Mouse (Mus musculus): ENCODE measurements around the gene Rhbdd3. TPM values are rescaled to one million over a fixed set of nuclear protein-coding genes. Genes with fewer than 3 reads are reported as not detected.
A peak's percentile ranks its signal among the peaks of the same experiment; 100 is the strongest.
"Not testable (repeated sequence)": the region's sequence is repeated elsewhere in the genome, so short reads cannot be mapped to it uniquely, and the experiment has no call there.

Rhbdd3 gene
- polyA plus RNA-seq, 1 experiment from 2014 or later = 29.0 TPM

- H3K9ac ChIP-seq (ENCODE audit: low read depth, low read length) = peak overlapping the region; percentile 1; the same call in 1 of the 2 replicates
- 52% methylated on average over 31 of the region's 31 CpGs for WGBS
- ATAC-seq (ENCODE audit: low FRiP score, low TSS enrichment) = no peak
- H3K27me3 ChIP-seq (ENCODE audit: control insufficient read depth, insufficient read depth, low read length) = peaks cover 46% of the 10 kb centered on the region
- H3K4me1 ChIP-seq (ENCODE audit: control insufficient read depth, insufficient read depth, low read length) = peaks cover 34% of the 10 kb centered on the region
- peak overlapping the region; percentile 96 for H3K4me2 ChIP-seq (replicated peaks; ENCODE audit: low read depth, low read length)
- peak overlapping the region; percentile 60 for H3K4me3 ChIP-seq (ENCODE audit: low read length)
- no peak overlapping the region for H3K27ac ChIP-seq (ENCODE audit: low read depth, low read length)
- no peaks in the 10 kb centered on the region for H3K9me3 ChIP-seq (ENCODE audit: control insufficient read depth, low read length)
- peaks cover 10% of the 10 kb centered on the region for H3K36me3 ChIP-seq (ENCODE audit: control insufficient read depth, insufficient read depth, low read length)
Observed at GRCm38 (mm10) chr11:5063561-5064281, 35.0 kb upstream of the Rhbdd3 start.

GRCm38 (mm10) chr11:5064282-5065055, 34.3 kb upstream of the Rhbdd3 start:
- no peak overlapping the region for H3K27ac ChIP-seq (ENCODE audit: low read depth, low read length)
- WGBS = 17% methylated on average over 38 of the region's 38 CpGs
- peak overlapping the region; percentile 96 for H3K4me2 ChIP-seq (replicated peaks; ENCODE audit: low read depth, low read length)
- peaks cover 34% of the 10 kb centered on the region for H3K4me1 ChIP-seq (ENCODE audit: control insufficient read depth, insufficient read depth, low read length)
- peak overlapping the region; percentile 64 for H3K9ac ChIP-seq (ENCODE audit: low read depth, low read length)
- no peaks in the 10 kb centered on the region for H3K9me3 ChIP-seq (ENCODE audit: control insufficient read depth, low read length)
- peak; percentile 1; the same call in 1 of the 2 replicates for ATAC-seq (ENCODE audit: low FRiP score, low TSS enrichment)
- H3K27me3 ChIP-seq (ENCODE audit: control insufficient read depth, insufficient read depth, low read length) = peaks cover 39% of the 10 kb centered on the region
- H3K36me3 ChIP-seq (ENCODE audit: control insufficient read depth, insufficient read depth, low read length) = peaks cover 17% of the 10 kb centered on the region
- peak overlapping the region; percentile 60 for H3K4me3 ChIP-seq (ENCODE audit: low read length)

- ATAC-seq (ENCODE audit: low FRiP score, low TSS enrichment) = peak; percentile 84
Observed at GRCm38 (mm10) chr11:5065056-5065821, 33.5 kb upstream of the Rhbdd3 start, which contains the start of gene Gas2l1. Gene Gas2l1, minus strand, starts transcription at chr11:5065327.

GRCm38 (mm10) chr11:5067063-5067462, 31.7 kb upstream of the Rhbdd3 start:
- Histone ChIP-seq H3K9me3 (ENCODE audit: control insufficient read depth, low read length) (no peaks in the 10 kb centered on the region), H3K4me1 (ENCODE audit: control insufficient read depth, insufficient read depth, low read length) (peaks cover 25% of the 10 kb centered on the region), H3K9ac (ENCODE audit: low read depth, low read length) (no peak overlapping the region), H3K4me2 (replicated peaks; ENCODE audit: low read depth, low read length) (no peak overlapping the region), H3K27ac (ENCODE audit: low read depth, low read length) (no peak overlapping the region), H3K36me3 (ENCODE audit: control insufficient read depth, insufficient read depth, low read length) (peaks cover 41% of the 10 kb centered on the region), H3K4me3 (ENCODE audit: low read length) (no peak overlapping the region), H3K27me3 (ENCODE audit: control insufficient read depth, insufficient read depth, low read length) (peaks cover 18% of the 10 kb centered on the region; the same call in 1 of the 2 replicates)
- no peak for ATAC-seq (ENCODE audit: low FRiP score, low TSS enrichment)

More at GRCm38 (mm10) chr11:5065056-5065821, 33.5 kb upstream of the Rhbdd3 start, which contains the start of gene Gas2l1:
- peak within 1 kb of the TSS; percentile 64 for H3K9ac ChIP-seq (ENCODE audit: low read depth, low read length)
- H3K27ac ChIP-seq (ENCODE audit: low read depth, low read length) = peak within 1 kb of the TSS; percentile 27; the same call in 1 of the 2 replicates
- peak within 1 kb of the TSS; percentile 96 for H3K4me2 ChIP-seq (replicated peaks; ENCODE audit: low read depth, low read length)
- peak within 1 kb of the TSS; percentile 60 for H3K4me3 ChIP-seq (ENCODE audit: low read length)
- H3K4me1 ChIP-seq (ENCODE audit: control insufficient read depth, insufficient read depth, low read length) = peaks cover 34% of the 10 kb centered on the region
- peaks cover 31% of the 10 kb centered on the region for H3K27me3 ChIP-seq (ENCODE audit: control insufficient read depth, insufficient read depth, low read length)
- under 1% methylated on average over 48 of the region's 50 CpGs for WGBS
- H3K9me3 ChIP-seq (ENCODE audit: control insufficient read depth, low read length) = no peaks in the 10 kb centered on the region
- peaks cover 23% of the 10 kb centered on the region for H3K36me3 ChIP-seq (ENCODE audit: control insufficient read depth, insufficient read depth, low read length)

GRCm38 (mm10) chr11:5068126-5068971, 30.4 kb upstream of the Rhbdd3 start:
- Histone ChIP-seq H3K4me3 (ENCODE audit: low read length) (no peak overlapping the region), H3K4me2 (replicated peaks; ENCODE audit: low read depth, low read length) (no peak overlapping the region), H3K9me3 (ENCODE audit: control insufficient read depth, low read length) (no peaks in the 10 kb centered on the region), H3K27ac (ENCODE audit: low read depth, low read length) (no peak overlapping the region), H3K9ac (ENCODE audit: low read depth, low read length) (no peak overlapping the region), H3K4me1 (ENCODE audit: control insufficient read depth, insufficient read depth, low read length) (peaks cover 15% of the 10 kb centered on the region), H3K27me3 (ENCODE audit: control insufficient read depth, insufficient read depth, low read length) (peaks cover 6% of the 10 kb centered on the region; the same call in 1 of the 2 replicates), H3K36me3 (ENCODE audit: control insufficient read depth, insufficient read depth, low read length) (peaks cover 54% of the 10 kb centered on the region)
- 77% methylated on average over 9 of the region's 9 CpGs for WGBS
- no peak for ATAC-seq (ENCODE audit: low FRiP score, low TSS enrichment)

GRCm38 (mm10) chr11:5074882-5075281, 23.8 kb upstream of the Rhbdd3 start:
- H3K4me1 ChIP-seq (ENCODE audit: control insufficient read depth, insufficient read depth, low read length) = no peaks in the 10 kb centered on the region
- H3K9ac ChIP-seq (ENCODE audit: low read depth, low read length) = no peak overlapping the region
- H3K4me2 ChIP-seq (replicated peaks; ENCODE audit: low read depth, low read length) = no peak overlapping the region
- 78% methylated on average over 4 of the region's 4 CpGs for WGBS
- no peak overlapping the region for H3K4me3 ChIP-seq (ENCODE audit: low read length)
- 0 out of 2 replicates have a peak, but pooled peaks have one; percentile 24 for ATAC-seq (ENCODE audit: low FRiP score, low TSS enrichment)
- H3K9me3 ChIP-seq (ENCODE audit: control insufficient read depth, low read length) = no peaks in the 10 kb centered on the region
- peaks cover 89% of the 10 kb centered on the region for H3K36me3 ChIP-seq (ENCODE audit: control insufficient read depth, insufficient read depth, low read length)
- no peaks in the 10 kb centered on the region for H3K27me3 ChIP-seq (ENCODE audit: control insufficient read depth, insufficient read depth, low read length)
- no peak overlapping the region for H3K27ac ChIP-seq (ENCODE audit: low read depth, low read length)

GRCm38 (mm10) chr11:5075760-5076159, 23.0 kb upstream of the Rhbdd3 start:
- Histone ChIP-seq H3K27me3 (ENCODE audit: control insufficient read depth, insufficient read depth, low read length) (no peaks in the 10 kb centered on the region), H3K9ac (ENCODE audit: low read depth, low read length) (no peak overlapping the region), H3K36me3 (ENCODE audit: control insufficient read depth, insufficient read depth, low read length) (peaks cover 89% of the 10 kb centered on the region), H3K4me2 (replicated peaks; ENCODE audit: low read depth, low read length) (no peak overlapping the region), H3K27ac (ENCODE audit: low read depth, low read length) (no peak overlapping the region), H3K4me1 (ENCODE audit: control insufficient read depth, insufficient read depth, low read length) (no peaks in the 10 kb centered on the region), H3K9me3 (ENCODE audit: control insufficient read depth, low read length) (no peaks in the 10 kb centered on the region), H3K4me3 (ENCODE audit: low read length) (no peak overlapping the region)
- no peak for ATAC-seq (ENCODE audit: low FRiP score, low TSS enrichment)

GRCm38 (mm10) chr11:5076843-5077242, 21.9 kb upstream of the Rhbdd3 start:
- ATAC-seq (ENCODE audit: low FRiP score, low TSS enrichment) = not testable (repeated sequence)
- H3K36me3 ChIP-seq (ENCODE audit: control insufficient read depth, insufficient read depth, low read length) = peaks cover 85% of the 10 kb centered on the region

More at GRCm38 (mm10) chr11:5076843-5077242, 21.9 kb upstream of the Rhbdd3 start:
- not testable (repeated sequence) for H3K4me1 ChIP-seq (ENCODE audit: control insufficient read depth, insufficient read depth, low read length); H3K9ac ChIP-seq (ENCODE audit: low read depth, low read length); H3K9me3 ChIP-seq (ENCODE audit: control insufficient read depth, low read length); H3K27me3 ChIP-seq (ENCODE audit: control insufficient read depth, insufficient read depth, low read length); H3K4me3 ChIP-seq (ENCODE audit: low read length); H3K4me2 ChIP-seq (replicated peaks; ENCODE audit: low read depth, low read length); H3K27ac ChIP-seq (ENCODE audit: low read depth, low read length)
- WGBS = 81% methylated on average over 3 of the region's 5 CpGs
